Mouse (Mus musculus) G1E (cell line): ENCODE measurements around the gene Calm5.

Experiments used
- CTCF ChIP-seq: IDR thresholded peaks from 2 replicates; pipeline ENCODE4 v1.5.1; 2012; ENCODE audit warnings: low read depth, low read length, inconsistent platforms, mixed read lengths
- GATA1 ChIP-seq: IDR thresholded peaks from 2 replicates; pipeline ENCODE4 v1.6.1; 2012; ENCODE audit warnings: borderline replicate concordance, low read length, inconsistent platforms, mixed read lengths
- GATA2 ChIP-seq: IDR thresholded peaks from 2 replicates; pipeline ENCODE4 v1.6.1; 2012; ENCODE audit warnings: low read depth, low read length, inconsistent platforms, borderline replicate concordance
- POLR2AphosphoS5 ChIP-seq: IDR thresholded peaks from 2 replicates; pipeline ENCODE4 v1.6.1; 2012; ENCODE audit warnings: low read depth, low read length, inconsistent platforms; ENCODE audit not compliant: insufficient replicate concordance
- TAL1 ChIP-seq: conservative IDR thresholded peaks from 2 replicates; pipeline ENCODE4 v1.6.1; 2012; ENCODE audit warnings: low read depth, low read length, inconsistent platforms, mixed read lengths

DNA sequence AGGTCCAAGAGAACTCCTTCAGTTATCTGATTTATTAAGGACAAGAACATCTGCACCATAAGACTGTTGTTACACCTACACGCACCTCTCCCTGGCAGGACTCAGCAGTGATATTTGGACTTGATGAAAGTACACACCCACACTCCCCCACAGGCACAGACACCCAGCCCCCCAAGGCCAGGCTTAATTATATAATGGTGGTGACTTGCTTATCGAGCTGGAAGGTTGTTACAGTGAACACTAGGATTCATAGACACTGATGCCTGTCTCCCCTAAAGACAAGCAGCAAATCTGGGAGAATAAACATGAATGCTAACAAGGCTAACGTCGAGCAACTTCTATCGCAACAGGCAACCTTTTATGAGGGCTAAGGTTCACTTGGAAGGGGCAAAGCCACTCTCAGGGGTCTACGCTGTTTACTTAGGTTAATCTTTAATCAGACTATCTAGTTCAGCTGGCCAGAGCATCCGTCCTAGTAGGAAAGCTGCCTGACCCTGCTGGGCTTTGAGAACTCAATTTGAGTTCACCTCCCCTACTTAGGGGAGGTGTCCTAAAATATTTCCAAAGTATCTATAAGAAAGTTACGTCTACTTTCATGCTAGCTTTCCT lies 37.6 kb downstream of the Calm5 start:
- no peak for TF ChIP-seq POLR2AphosphoS5
- no peak for TF ChIP-seq CTCF
- TF ChIP-seq TAL1 = no peak
- TF ChIP-seq GATA1 = no peak
- no peak for TF ChIP-seq GATA2
